Mouse (Mus musculus): ENCODE data around the gene Mical3. TPM values are rescaled to one million over a fixed set of nuclear protein-coding genes. Genes with fewer than 3 reads are reported as not detected.

The Mical3 gene
- total RNA-seq, 2 experiments from 2014 or later, result 47.4 to 48.7 TPM

- DNase-seq, result no peak
Observed at GRCm38 (mm10) chr6:120901776-120902645, 228.8 kb downstream of the Mical3 start.

- peak; percentile 39 to 57 for DNase-seq
Observed at GRCm38 (mm10) chr6:120898188-120898833, 232.5 kb downstream of the Mical3 start.

GRCm38 (mm10) chr6:120894524-120894923, 236.3 kb downstream of the Mical3 start:
- DNase-seq, result peak; percentile 39 to 41

- DNase-seq, result no peak
Observed at GRCm38 (mm10) chr6:120894089-120894488, 236.7 kb downstream of the Mical3 start.

GRCm38 (mm10) chr6:120886696-120887095, 244.1 kb downstream of the Mical3 start:
- no peak for DNase-seq

GRCm38 (mm10) chr6:120884436-120884835, 246.4 kb downstream of the Mical3 start:
- no peak for DNase-seq

Other genes with a start within 250 kb of the Mical3 start
- gene Bid, start 214.1 kb downstream of the Mical3 start, total RNA-seq (2021), result 1 to 10 TPM; 4.5 to 5.9 TPM
- 10 to 100 TPM in 1 of 2 experiments, 1 to 10 TPM in 1; 9.6 to 11.9 TPM for gene Pex26, start 52.7 kb upstream of the Mical3 start, total RNA-seq (2021)
- 1 to 10 TPM; 8.2 to 9.8 TPM for gene Tuba8, start 79.7 kb upstream of the Mical3 start, total RNA-seq (2021)
- gene Usp18, start 114.9 kb upstream of the Mical3 start, total RNA-seq (2021), result 1 to 10 TPM; 3.5 to 4.2 TPM
- 1 to 10 TPM in 1 of 2 experiments, under 1 TPM in 1; 0.59 to 1.8 TPM for gene Slc6a13, start 169.2 kb upstream of the Mical3 start, total RNA-seq (2021)
- under 1 TPM; 0.63 to 0.66 TPM for gene Slc6a12, start 212.1 kb upstream of the Mical3 start, total RNA-seq (2021)